Mouse (Mus musculus): ENCODE data around the gene Frmd4b.
A peak's percentile ranks its signal among the peaks of the same experiment; 100 is the strongest.

The Frmd4b gene

GRCm38 (mm10) chr6:97312545-97312939 lies 304.8 kb downstream of the Frmd4b start:
- DNase-seq (ENCODE audit: low spot score): no peak

- DNase-seq (ENCODE audit: low spot score): no peak
Measured at GRCm38 (mm10) chr6:97311599-97312544, 305.5 kb downstream of the Frmd4b start.

GRCm38 (mm10) chr6:97310901-97311331 lies 306.4 kb downstream of the Frmd4b start:
- DNase-seq (ENCODE audit: low spot score): no peak

- DNase-seq (ENCODE audit: low spot score): no peak
Measured at GRCm38 (mm10) chr6:97309161-97309560, 308.2 kb downstream of the Frmd4b start.

- DNase-seq (ENCODE audit: low spot score): no peak
Measured at GRCm38 (mm10) chr6:97308562-97308961, 308.8 kb downstream of the Frmd4b start.

- DNase-seq (ENCODE audit: low spot score): no peak
Measured at GRCm38 (mm10) chr6:97307231-97307630, 310.1 kb downstream of the Frmd4b start.

GRCm38 (mm10) chr6:97306351-97306750 lies 311.0 kb downstream of the Frmd4b start:
- DNase-seq (ENCODE audit: low spot score): no peak

GRCm38 (mm10) chr6:97305491-97305890 lies 311.9 kb downstream of the Frmd4b start:
- DNase-seq (ENCODE audit: low spot score): no peak

GRCm38 (mm10) chr6:97305010-97305409 lies 312.3 kb downstream of the Frmd4b start:
- DNase-seq (ENCODE audit: low spot score): no peak

GRCm38 (mm10) chr6:97303277-97304109 lies 313.8 kb downstream of the Frmd4b start:
- DNase-seq (ENCODE audit: low spot score): peak; percentile 29

- no peak for DNase-seq (ENCODE audit: low spot score)
Measured at GRCm38 (mm10) chr6:97302303-97302702, 315.0 kb downstream of the Frmd4b start.

- no peak for DNase-seq (ENCODE audit: low spot score)
Measured at GRCm38 (mm10) chr6:97300659-97301058, 316.7 kb downstream of the Frmd4b start.

GRCm38 (mm10) chr6:97300180-97300579 lies 317.2 kb downstream of the Frmd4b start:
- no peak for DNase-seq (ENCODE audit: low spot score)

GRCm38 (mm10) chr6:97297151-97297550 lies 320.2 kb downstream of the Frmd4b start:
- no peak for DNase-seq (ENCODE audit: low spot score)

GRCm38 (mm10) chr6:97295866-97296527 lies 321.3 kb downstream of the Frmd4b start:
- DNase-seq (ENCODE audit: low spot score): no peak

GRCm38 (mm10) chr6:97295416-97295815 lies 321.9 kb downstream of the Frmd4b start:
- no peak for DNase-seq (ENCODE audit: low spot score)

- no peak for DNase-seq (ENCODE audit: low spot score)
Measured at GRCm38 (mm10) chr6:97293667-97294569, 323.4 kb downstream of the Frmd4b start.

GRCm38 (mm10) chr6:97292894-97293293 lies 324.4 kb downstream of the Frmd4b start:
- DNase-seq (ENCODE audit: low spot score): no peak

GRCm38 (mm10) chr6:97292096-97292495 lies 325.2 kb downstream of the Frmd4b start:
- DNase-seq (ENCODE audit: low spot score): no peak

GRCm38 (mm10) chr6:97291159-97291908 lies 326.0 kb downstream of the Frmd4b start:
- no peak for DNase-seq (ENCODE audit: low spot score)
